Mouse (Mus musculus) small intestine, adult 2 months (tissue): ENCODE results near the gene Tlr12. TPM values are rescaled to one million over a fixed set of nuclear protein-coding genes. Genes with fewer than 3 reads are reported as not detected.

ENCODE experiments used
- H3K27ac ChIP-seq: fragments of 200-500 bp; 2 replicates; pipeline ENCODE4 v1.5.1; 2012; ENCODE audit warnings: low read depth, low read length, control low read depth, inconsistent platforms; ENCODE audit not compliant: insufficient read depth
- H3K27me3 ChIP-seq: fragments of 200-500 bp; 2 replicates; pipeline ENCODE4 v1.6.1; 2012; ENCODE audit warnings: mild to moderate bottlenecking, moderate library complexity, low read length, inconsistent platforms; ENCODE audit not compliant: control insufficient read depth, insufficient read depth
- H3K36me3 ChIP-seq: fragments of 200-500 bp; 2 replicates; pipeline ENCODE4 v1.6.1; 2012; ENCODE audit warnings: mild to moderate bottlenecking, low read length, control low read depth, inconsistent platforms; ENCODE audit not compliant: control insufficient read depth, insufficient read depth
- H3K4me1 ChIP-seq: fragments of 200-500 bp; 2 replicates; pipeline ENCODE4 v1.6.1; 2012; ENCODE audit warnings: low read length, inconsistent platforms, mixed read lengths; ENCODE audit not compliant: control insufficient read depth, insufficient read depth, insufficient read length
- H3K4me3 ChIP-seq: fragments of 200-500 bp; 2 replicates; pipeline ENCODE4 v1.5.1; 2012; ENCODE audit warnings: low read depth, mild to moderate bottlenecking, control low read depth, inconsistent platforms, low read length, moderate library complexity
- CTCF ChIP-seq: fragments of 200-500 bp; IDR thresholded peaks from 2 replicates; pipeline ENCODE4 v1.5.1; 2012; ENCODE audit warnings: low read depth, mild to moderate bottlenecking, control low read depth, inconsistent platforms, low read length, moderate library complexity, mixed read lengths; ENCODE audit not compliant: insufficient replicate concordance, insufficient read length; ENCODE audit errors: extremely low read depth
- POLR2A ChIP-seq: fragments of 200-500 bp; IDR thresholded peaks from 2 replicates; pipeline ENCODE4 v1.6.1; 2012; ENCODE audit warnings: low read depth, mild to moderate bottlenecking, control low read depth, inconsistent platforms, low read length, moderate library complexity
- WGBS: fragments of 180-500 bp; shearing (Covaris S2); methylation state at CpG from one replicate; pipeline ENCODE4 v1.1.7; 2018; 5-methylcytosine and 5-hydroxymethylcytosine counted together
- polyA plus RNA-seq: library from polyadenylated mRNA; depleted of rRNA; stranded (reverse); fragments of >200 nt; gene quantifications from 2 replicates; pipeline ENCODE4 v1.2.3, GENCODE M21; 2012

Gene Tlr12
- polyA plus RNA-seq, 1 experiment, result 6.1 TPM

- H3K36me3 ChIP-seq, result no peaks in the 10 kb centered on the region
- H3K27ac ChIP-seq, result no peak overlapping the region
- WGBS, result 34% methylated on average over 23 of the region's 23 CpGs
- H3K4me1 ChIP-seq, result peaks cover 7% of the 10 kb centered on the region; the same call in 1 of the 2 replicates
- H3K27me3 ChIP-seq, result no peaks in the 10 kb centered on the region
- no peak overlapping the region for H3K4me3 ChIP-seq
- TF ChIP-seq POLR2A, result no peak
- TF ChIP-seq CTCF, result no peak
Observed at GRCm38 (mm10) chr4:128641766-128642717, 23.6 kb upstream of the Tlr12 start.

GRCm38 (mm10) chr4:128638265-128638923 is 20.0 kb upstream of the Tlr12 start:
- no peak overlapping the region for H3K27ac ChIP-seq
- H3K4me1 ChIP-seq, result peaks cover 7% of the 10 kb centered on the region; the same call in 1 of the 2 replicates
- 83% methylated on average over 18 of the region's 18 CpGs for WGBS
- H3K36me3 ChIP-seq, result no peaks in the 10 kb centered on the region
- TF ChIP-seq CTCF, result no peak
- no peak for TF ChIP-seq POLR2A
- H3K4me3 ChIP-seq, result no peak overlapping the region
- H3K27me3 ChIP-seq, result no peaks in the 10 kb centered on the region

- no peak overlapping the region for H3K4me3 ChIP-seq
- H3K27ac ChIP-seq, result no peak overlapping the region
- H3K36me3 ChIP-seq, result no peaks in the 10 kb centered on the region
- H3K27me3 ChIP-seq, result no peaks in the 10 kb centered on the region
- 50% methylated on average over 11 of the region's 11 CpGs for WGBS
- peaks cover 7% of the 10 kb centered on the region; the same call in 1 of the 2 replicates for H3K4me1 ChIP-seq
- no peak for TF ChIP-seq CTCF
- no peak for TF ChIP-seq POLR2A
Observed at GRCm38 (mm10) chr4:128637250-128637649, 18.8 kb upstream of the Tlr12 start.

GRCm38 (mm10) chr4:128635894-128636585 is 17.6 kb upstream of the Tlr12 start:
- no peak overlapping the region; the same call in 1 of the 2 replicates for H3K27ac ChIP-seq
- 0 out of 2 replicates have a peak, but pooled peaks cover 2% of the 10 kb centered on the region for H3K4me1 ChIP-seq
- H3K27me3 ChIP-seq, result no peaks in the 10 kb centered on the region
- TF ChIP-seq POLR2A (no peak), CTCF (no peak)
- 57% methylated on average over 10 of the region's 10 CpGs for WGBS
- H3K4me3 ChIP-seq, result no peak overlapping the region
- no peaks in the 10 kb centered on the region for H3K36me3 ChIP-seq

DNA sequence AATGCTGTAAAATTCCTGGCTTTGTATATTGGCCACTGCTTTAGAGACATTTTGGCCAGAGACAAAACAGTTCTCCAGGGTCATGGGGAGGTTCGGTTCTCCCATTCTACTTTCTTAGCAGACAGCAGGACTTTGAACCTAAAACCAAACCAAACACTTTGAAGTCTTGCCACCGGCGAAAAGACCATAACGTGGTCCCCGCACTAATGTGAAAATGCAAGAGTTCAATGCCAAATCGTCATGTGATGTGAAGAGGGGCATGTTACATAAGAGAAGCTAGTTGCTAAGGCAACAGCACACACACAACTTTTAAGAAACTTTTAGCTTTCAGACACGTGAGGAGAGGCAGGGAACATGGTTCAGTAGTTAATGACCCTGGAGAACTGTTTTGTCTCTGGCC is 17.0 kb upstream of the Tlr12 start:
- H3K4me1 ChIP-seq, result 0 out of 2 replicates have a peak, but pooled peaks cover 2% of the 10 kb centered on the region
- H3K27ac ChIP-seq, result no peak overlapping the region
- no peaks in the 10 kb centered on the region for H3K36me3 ChIP-seq
- 26% methylated on average over 7 of the region's 7 CpGs for WGBS
- no peak overlapping the region for H3K4me3 ChIP-seq
- no peak for TF ChIP-seq POLR2A
- no peak for TF ChIP-seq CTCF
- no peaks in the 10 kb centered on the region for H3K27me3 ChIP-seq

DNA sequence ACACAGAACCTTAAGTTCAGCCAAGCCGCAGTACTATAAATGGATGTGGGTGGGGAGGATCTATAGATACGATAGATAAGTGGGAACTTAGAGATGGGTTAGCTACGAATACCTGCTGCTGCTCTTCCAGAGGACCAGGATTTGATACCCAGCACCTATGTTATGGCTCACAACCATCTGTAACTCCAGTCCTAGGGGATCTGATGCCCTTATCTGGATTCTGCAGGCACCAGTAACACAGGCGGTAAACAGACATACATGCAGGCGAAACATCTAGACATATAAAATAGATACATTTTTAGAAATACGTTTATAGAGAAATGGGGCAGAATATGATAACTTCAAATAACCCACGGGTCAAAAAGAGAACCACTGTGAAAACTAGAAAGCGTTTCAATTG is 2.7 kb upstream of the Tlr12 start:
- H3K4me3 ChIP-seq, result no peak overlapping the region
- H3K4me1 ChIP-seq, result peaks cover 15% of the 10 kb centered on the region
- TF ChIP-seq CTCF (no peak), POLR2A (no peak)
- 70% methylated on average over 8 of the region's 8 CpGs for WGBS
- no peaks in the 10 kb centered on the region for H3K27me3 ChIP-seq
- no peaks in the 10 kb centered on the region for H3K36me3 ChIP-seq
- no peak overlapping the region for H3K27ac ChIP-seq
